Mouse (Mus musculus) lung, embryonic 14.5 days (tissue): ENCODE data around the gene Tnfrsf1a. TPM values are rescaled to one million over a fixed set of nuclear protein-coding genes. Genes with fewer than 3 reads are reported as not detected.

ENCODE experiments used
- ATAC-seq: fragments of 200-750 bp; cut with Nextera tagmentation; 2 replicates; pipeline ENCODE4 v1.8.0; 2017; ENCODE audit warnings: mild to moderate bottlenecking, moderate TSS enrichment, moderate library complexity; ENCODE audit not compliant: insufficient read depth
- DNase-seq: peaks from one replicate; pipeline ENCODE4 v3.0.0-alpha.2; 2015
- H3K27ac ChIP-seq: fragments of 300-500 bp; sonication (generic); 2 replicates; pipeline ENCODE4 v1.5.1; 2014; ENCODE audit warnings: low read depth, mild to moderate bottlenecking, moderate library complexity
- H3K27me3 ChIP-seq: fragments of 300-500 bp; sonication (generic); 2 replicates; pipeline ENCODE4 v1.6.1; 2014; ENCODE audit warnings: low read length, control low read depth; ENCODE audit not compliant: insufficient read depth
- H3K36me3 ChIP-seq: fragments of 300-500 bp; sonication (generic); 2 replicates; pipeline ENCODE4 v1.6.1; 2014; ENCODE audit warnings: control low read depth; ENCODE audit not compliant: insufficient read depth
- H3K4me1 ChIP-seq: fragments of 300-500 bp; sonication (generic); 2 replicates; pipeline ENCODE4 v1.6.1; 2014; ENCODE audit warnings: antibody characterized with exemption, control low read depth; ENCODE audit not compliant: insufficient read depth
- H3K4me2 ChIP-seq: fragments of 300-500 bp; sonication (generic); 2 replicates; pipeline ENCODE4 v1.6.1; 2014; ENCODE audit warnings: mild to moderate bottlenecking
- H3K4me3 ChIP-seq: fragments of 300-500 bp; sonication (generic); 2 replicates; pipeline ENCODE4 v1.5.1; 2014; ENCODE audit warnings: low read depth, low read length
- H3K9ac ChIP-seq: fragments of 300-500 bp; sonication (generic); 2 replicates; pipeline ENCODE4 v1.6.1; 2014
- H3K9me3 ChIP-seq: fragments of 300-500 bp; sonication (generic); 2 replicates; pipeline ENCODE4 v1.6.1; 2016; ENCODE audit warnings: low read depth, low read length, control low read depth
- CTCF ChIP-seq: IDR thresholded peaks from 2 replicates; pipeline ENCODE4 v1.5.1; 2016; ENCODE audit warnings: antibody characterized with exemption, low read depth
- WGBS: fragments of 180-500 bp; shearing (Covaris S2); extraction: QIAGEN DNeasy Blood & Tissue Kit; methylation state at CpG from one replicate; pipeline ENCODE4 v1.1.7; 2014; 5-methylcytosine and 5-hydroxymethylcytosine counted together
- polyA plus RNA-seq: library from polyadenylated mRNA; unstranded; fragments of >200 nt; fragmentation: Nextera tagmentation; extraction: Ambion mirVana; gene quantifications from 2 replicates; pipeline ENCODE4 v1.2.1, GENCODE M21; 2014

The Tnfrsf1a gene
- polyA plus RNA-seq, 1 experiment from 2014 or later: 82.5 TPM

DNA sequence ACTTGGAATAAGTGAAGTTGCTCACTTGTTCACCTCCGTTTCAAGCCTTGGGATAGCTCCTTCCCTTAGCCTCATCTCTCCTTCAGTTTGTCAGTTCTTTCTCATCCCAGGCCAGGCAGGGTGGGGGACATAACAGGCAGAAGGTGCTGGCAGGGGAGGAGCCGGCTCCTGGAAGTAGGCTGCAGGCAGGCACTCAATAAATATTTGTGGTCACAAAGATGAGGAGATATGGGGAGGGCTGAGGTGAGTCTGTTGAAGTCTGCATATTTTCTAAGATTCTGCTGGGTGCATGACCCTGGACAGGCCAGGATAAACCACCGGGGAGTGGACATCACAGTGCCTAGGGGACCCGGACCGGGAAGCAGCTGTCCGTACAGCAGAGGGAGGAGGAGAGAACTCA lies 25.6 kb upstream of the Tnfrsf1a start:
- Histone ChIP-seq H3K4me3 (no peak overlapping the region), H3K36me3 (no peaks in the 10 kb centered on the region), H3K9me3 (no peaks in the 10 kb centered on the region), H3K9ac (no peak overlapping the region; the same call in 1 of the 2 replicates), H3K27ac (no peak overlapping the region), H3K4me1 (peaks cover 8% of the 10 kb centered on the region; the same call in 1 of the 2 replicates), H3K4me2 (no peak overlapping the region), H3K27me3 (peaks cover 24% of the 10 kb centered on the region)
- WGBS: 43% methylated on average over 6 of the region's 6 CpGs
- ATAC-seq (no peak), DNase-seq (no peak)
- TF ChIP-seq CTCF: no peak

- DNase-seq (no peak), ATAC-seq (no peak)
- Histone ChIP-seq H3K9me3 (no peaks in the 10 kb centered on the region), H3K27me3 (peaks cover 21% of the 10 kb centered on the region), H3K27ac (no peak overlapping the region), H3K4me2 (no peak overlapping the region), H3K4me1 (peaks cover 11% of the 10 kb centered on the region), H3K4me3 (no peak overlapping the region), H3K9ac (no peak overlapping the region), H3K36me3 (no peaks in the 10 kb centered on the region)
- WGBS: 40% methylated on average over 6 of the region's 6 CpGs
- no peak for TF ChIP-seq CTCF
Observed at GRCm38 (mm10) chr6:125325337-125325736, 23.8 kb upstream of the Tnfrsf1a start.

DNA sequence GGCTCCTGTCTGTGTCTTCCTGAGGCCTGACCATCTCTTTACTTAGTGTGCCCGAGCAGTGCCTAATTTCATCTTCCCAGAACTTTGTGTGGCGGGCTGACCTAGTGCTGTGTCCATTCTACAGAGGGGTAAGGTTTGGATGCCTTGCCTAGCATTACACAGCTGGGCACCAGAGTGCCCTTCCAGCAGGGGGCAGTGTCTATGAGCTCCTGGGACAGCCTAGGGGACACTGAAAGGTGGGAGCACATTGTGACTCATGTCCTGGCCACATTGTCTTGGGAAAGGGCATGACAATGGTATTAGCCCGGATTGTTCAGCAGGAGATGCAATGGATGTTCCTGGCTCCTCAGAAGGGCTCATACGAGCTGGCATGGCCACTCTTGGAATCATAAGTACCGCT lies 20.9 kb upstream of the Tnfrsf1a start:
- Histone ChIP-seq H3K36me3 (no peaks in the 10 kb centered on the region), H3K4me3 (no peak overlapping the region), H3K4me2 (no peak overlapping the region), H3K9me3 (no peaks in the 10 kb centered on the region), H3K27me3 (no peaks in the 10 kb centered on the region), H3K4me1 (peaks cover 12% of the 10 kb centered on the region), H3K9ac (no peak overlapping the region), H3K27ac (no peak overlapping the region)
- 79% methylated on average over 5 of the region's 5 CpGs for WGBS
- DNase-seq (no peak), ATAC-seq (no peak)
- TF ChIP-seq CTCF: peak; percentile 58

- no peak for TF ChIP-seq CTCF
- H3K4me3 ChIP-seq: peak overlapping the region; percentile 54
- H3K9ac ChIP-seq: peak overlapping the region; percentile 57
- no peaks in the 10 kb centered on the region for H3K36me3 ChIP-seq
- H3K4me1 ChIP-seq: peaks cover 8% of the 10 kb centered on the region; the same call in 1 of the 2 replicates
- no peaks in the 10 kb centered on the region for H3K27me3 ChIP-seq
- DNase-seq (peak; percentile 96), ATAC-seq (peak; percentile 94)
- peak overlapping the region; percentile 54 for H3K27ac ChIP-seq
- H3K9me3 ChIP-seq: no peaks in the 10 kb centered on the region
- peak overlapping the region; percentile 83 for H3K4me2 ChIP-seq
- 2% methylated on average over 39 of the region's 39 CpGs for WGBS
Observed at GRCm38 (mm10) chr6:125330626-125331326, 18.4 kb upstream of the Tnfrsf1a start.

- no peak for DNase-seq
Observed at GRCm38 (mm10) chr6:125333112-125333899, 15.9 kb upstream of the Tnfrsf1a start.

GRCm38 (mm10) chr6:125334356-125334755 lies 14.8 kb upstream of the Tnfrsf1a start:
- Histone ChIP-seq H3K36me3 (no peaks in the 10 kb centered on the region), H3K9me3 (no peaks in the 10 kb centered on the region), H3K27me3 (no peaks in the 10 kb centered on the region), H3K4me3 (no peak overlapping the region), H3K4me1 (peaks cover 8% of the 10 kb centered on the region; the same call in 1 of the 2 replicates), H3K4me2 (no peak overlapping the region), H3K27ac (no peak overlapping the region), H3K9ac (no peak overlapping the region)
- TF ChIP-seq CTCF: no peak
- ATAC-seq: no peak
- WGBS: 71% methylated on average over 2 of the region's 2 CpGs
- peak; percentile 24 for DNase-seq

More at GRCm38 (mm10) chr6:125333112-125333899, 15.9 kb upstream of the Tnfrsf1a start:
- no peak overlapping the region for H3K4me3 ChIP-seq
- no peaks in the 10 kb centered on the region for H3K27me3 ChIP-seq
- H3K4me2 ChIP-seq: no peak overlapping the region
- no peak overlapping the region for H3K9ac ChIP-seq
- peaks cover 8% of the 10 kb centered on the region; the same call in 1 of the 2 replicates for H3K4me1 ChIP-seq
- H3K27ac ChIP-seq: no peak overlapping the region
- WGBS: 66% methylated on average over 14 of the region's 14 CpGs
- H3K9me3 ChIP-seq: no peaks in the 10 kb centered on the region
- no peak for TF ChIP-seq CTCF
- no peak for ATAC-seq
- no peaks in the 10 kb centered on the region for H3K36me3 ChIP-seq
